Mouse (Mus musculus): ENCODE data around the gene Frmd8.
"Not testable (repeated sequence)": the region's sequence is repeated elsewhere in the genome, so short reads cannot be mapped to it uniquely, and the experiment has no call there.

Gene Frmd8

GRCm38 (mm10) chr19:5883935-5884334 lies 8.9 kb upstream of the Frmd8 start:
- DNase-seq: no peak

GRCm38 (mm10) chr19:5882079-5882478 lies 7.0 kb upstream of the Frmd8 start:
- DNase-seq: not testable (repeated sequence)

DNA sequence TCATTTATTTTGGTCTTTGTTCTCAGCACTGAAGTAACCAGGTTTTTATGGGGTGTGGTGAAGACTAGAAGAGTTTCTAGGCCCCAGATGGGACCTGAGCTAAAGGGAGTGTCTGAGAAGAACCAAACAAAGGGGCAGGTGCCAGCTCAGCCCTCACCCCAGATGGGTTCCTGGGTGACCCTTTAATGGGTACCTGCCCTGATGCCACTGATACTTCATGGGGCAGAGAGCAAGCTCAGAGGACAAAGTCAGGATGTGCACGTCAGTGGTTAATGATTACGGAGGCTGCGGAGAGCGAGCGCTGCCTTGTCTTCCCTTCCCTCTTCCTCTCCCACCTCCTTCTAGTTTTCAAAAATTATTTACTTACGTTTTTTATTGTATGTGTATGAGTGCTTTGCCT lies 6.1 kb upstream of the Frmd8 start:
- no peak for DNase-seq

- no peak for DNase-seq
These were observed 4.7 kb upstream of the Frmd8 start for GRCm38 (mm10) chr19:5879735-5880134.

DNA sequence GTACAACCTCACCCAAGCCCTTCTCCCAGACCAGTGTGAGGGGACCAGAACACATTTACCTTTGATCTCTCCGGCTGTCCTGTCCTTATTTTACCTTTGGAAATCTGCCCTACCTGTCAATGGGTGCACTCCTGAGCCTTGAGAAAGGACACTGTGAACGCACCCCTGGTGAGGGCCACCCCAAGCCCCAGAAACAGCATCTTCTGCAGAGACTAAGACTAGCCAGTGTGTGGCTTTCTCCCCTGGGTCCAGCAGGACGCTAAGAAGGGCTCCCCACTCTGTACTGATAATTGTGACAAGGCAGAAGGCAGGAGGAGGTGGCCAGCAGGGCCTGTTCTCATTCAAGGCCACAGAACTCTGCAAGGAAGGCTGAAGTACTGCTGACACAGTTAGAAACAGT lies 3.8 kb upstream of the Frmd8 start:
- DNase-seq: no peak

DNA sequence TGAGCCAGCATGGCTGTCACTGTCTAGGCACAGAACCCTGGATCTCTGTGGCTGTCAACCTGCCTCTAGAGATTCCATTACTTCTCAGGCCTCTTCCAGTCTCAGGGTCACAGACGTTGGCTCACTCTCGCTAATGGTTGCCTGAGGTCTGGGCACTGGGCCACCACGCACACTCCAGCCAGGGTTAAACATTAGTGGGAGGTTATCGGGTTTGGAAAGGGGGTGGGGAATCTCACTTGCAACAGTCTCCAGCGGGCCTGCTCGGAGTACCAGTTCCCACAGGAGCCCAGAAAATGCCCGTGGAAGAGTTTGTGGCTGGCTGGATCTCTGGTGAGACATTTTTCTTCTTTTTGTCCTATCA lies 3.3 kb upstream of the Frmd8 start:
- DNase-seq: no peak

- DNase-seq: peak; percentile 79
These were observed 2.7 kb upstream of the Frmd8 start, which contains the start of gene Slc25a45 for GRCm38 (mm10) chr19:5877618-5878361. Gene Slc25a45 (plus strand): TSS chr19:5877808.

DNA sequence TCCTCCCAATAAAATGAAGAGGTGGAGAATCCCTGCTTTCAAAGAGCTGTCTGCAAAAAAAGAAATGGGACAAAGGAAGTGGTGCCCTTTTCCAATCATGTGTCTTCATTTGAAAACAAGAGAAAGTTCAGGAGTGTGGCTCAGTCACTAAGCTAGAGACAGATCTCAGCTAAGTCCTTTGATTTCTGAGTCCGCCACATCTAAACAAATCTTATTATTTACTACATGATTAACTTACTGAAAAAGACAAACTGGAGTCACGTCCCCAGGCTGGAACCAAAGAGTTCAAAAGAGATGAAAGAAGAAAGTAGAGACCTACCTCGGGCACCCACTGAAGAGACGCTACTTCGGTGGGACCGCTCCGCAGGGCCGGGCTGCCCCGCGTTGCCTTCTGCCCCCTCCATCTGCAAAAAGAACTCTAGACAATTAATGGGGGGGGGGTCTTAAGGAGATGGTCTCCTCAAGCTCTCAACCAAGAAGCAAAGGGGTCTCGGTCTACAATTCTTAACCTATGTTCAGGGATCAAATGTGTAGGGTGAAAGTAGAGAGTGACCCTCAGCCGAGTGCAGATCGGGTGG lies 594 bp downstream of the Frmd8 start:
- DNase-seq: no peak

DNA sequence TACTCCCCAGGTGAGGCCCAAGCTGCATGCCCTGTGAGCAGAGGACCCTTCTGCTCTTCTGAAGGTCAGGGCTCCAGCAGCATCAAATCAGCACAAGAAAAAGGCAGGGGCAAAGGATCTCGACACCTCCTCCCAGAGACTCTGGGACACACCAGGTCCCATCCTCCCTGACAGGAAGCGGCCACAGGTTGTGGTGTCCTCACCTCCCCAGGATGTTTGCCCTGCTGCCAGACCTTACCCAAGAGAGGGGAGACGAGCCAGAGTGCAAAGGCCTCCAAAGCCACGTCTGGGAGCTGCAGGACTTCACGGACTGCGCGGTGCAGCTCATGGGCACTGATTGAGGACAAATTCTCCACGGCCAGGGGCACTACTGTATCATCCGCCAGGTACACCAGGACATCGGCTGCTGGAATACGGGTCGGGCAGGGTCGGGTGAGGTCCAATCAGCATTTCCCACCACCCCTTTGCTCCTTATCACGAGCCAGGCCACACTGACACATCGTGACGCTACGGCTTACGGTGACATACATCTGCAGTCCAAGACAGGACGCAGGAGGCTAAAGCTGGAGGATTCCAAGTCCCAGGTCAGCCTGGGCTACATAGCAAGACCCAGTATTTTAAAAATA lies 2.0 kb downstream of the Frmd8 start:
- no peak for DNase-seq

DNA sequence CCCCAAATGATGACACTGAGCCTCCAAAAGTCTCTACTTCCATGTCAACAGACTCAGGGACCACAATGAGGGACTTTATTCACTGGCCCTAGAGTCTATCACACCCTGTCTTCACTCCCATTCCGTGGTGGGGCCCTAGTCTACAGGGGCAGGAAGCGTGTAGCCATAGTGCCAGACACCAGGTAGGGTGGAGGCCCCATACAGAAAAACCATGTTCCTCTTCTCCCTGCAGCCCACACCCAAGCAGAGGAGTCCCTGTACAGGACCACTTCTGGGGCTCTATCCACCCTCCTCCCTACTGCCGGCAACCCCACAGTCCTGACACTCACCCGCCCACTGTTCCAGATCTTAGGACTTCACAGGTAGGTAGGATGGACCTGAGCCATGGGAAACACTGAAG lies 2.5 kb downstream of the Frmd8 start:
- DNase-seq: no peak

- no peak for DNase-seq
These were observed 3.4 kb downstream of the Frmd8 start for GRCm38 (mm10) chr19:5871683-5872082.

DNA sequence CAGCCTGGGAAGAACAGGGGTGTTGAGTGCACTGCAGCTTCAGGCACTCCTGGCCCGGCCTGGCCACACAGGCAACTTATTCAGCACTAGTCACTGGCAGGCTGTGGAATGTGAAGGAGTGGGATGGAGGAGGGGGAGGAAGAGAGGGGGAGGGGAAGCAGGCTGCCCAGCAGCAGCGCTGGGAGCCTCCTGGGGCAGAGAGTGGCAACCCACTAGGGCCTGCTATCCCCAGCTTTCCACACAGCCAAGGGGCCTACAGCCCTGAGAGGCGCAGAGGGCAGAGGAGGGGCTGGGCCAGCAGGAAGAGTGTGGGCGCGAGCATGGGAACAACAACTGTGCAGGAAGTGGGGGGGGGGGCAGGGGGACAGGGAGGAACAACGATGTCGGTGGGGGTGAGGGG lies 3.8 kb downstream of the Frmd8 start:
- DNase-seq: peak; percentile 82

DNA sequence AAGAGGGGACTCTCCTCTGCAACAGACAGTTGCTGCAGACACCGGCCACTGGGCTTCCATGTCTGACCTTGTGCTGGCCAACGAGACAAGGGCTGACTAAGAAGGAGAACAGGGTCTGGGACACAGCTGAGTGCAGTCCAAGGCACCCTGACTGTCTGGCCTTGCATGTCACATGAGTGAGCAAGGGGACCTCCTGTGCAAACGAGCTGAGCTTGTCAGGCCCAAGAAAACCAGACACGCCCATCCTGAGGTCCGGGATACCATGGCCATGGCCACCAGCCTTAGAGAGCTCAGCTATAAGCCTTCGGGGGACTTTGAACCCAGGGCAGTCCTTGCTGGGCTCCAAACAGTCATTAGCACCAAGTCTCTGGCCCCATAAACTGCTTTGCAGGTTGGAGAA lies 7.0 kb downstream of the Frmd8 start:
- no peak for DNase-seq

- no peak for DNase-seq
These were observed 10.2 kb downstream of the Frmd8 start for GRCm38 (mm10) chr19:5864710-5865398.

- no peak for DNase-seq
These were observed 11.3 kb downstream of the Frmd8 start for GRCm38 (mm10) chr19:5863776-5864175.

DNA sequence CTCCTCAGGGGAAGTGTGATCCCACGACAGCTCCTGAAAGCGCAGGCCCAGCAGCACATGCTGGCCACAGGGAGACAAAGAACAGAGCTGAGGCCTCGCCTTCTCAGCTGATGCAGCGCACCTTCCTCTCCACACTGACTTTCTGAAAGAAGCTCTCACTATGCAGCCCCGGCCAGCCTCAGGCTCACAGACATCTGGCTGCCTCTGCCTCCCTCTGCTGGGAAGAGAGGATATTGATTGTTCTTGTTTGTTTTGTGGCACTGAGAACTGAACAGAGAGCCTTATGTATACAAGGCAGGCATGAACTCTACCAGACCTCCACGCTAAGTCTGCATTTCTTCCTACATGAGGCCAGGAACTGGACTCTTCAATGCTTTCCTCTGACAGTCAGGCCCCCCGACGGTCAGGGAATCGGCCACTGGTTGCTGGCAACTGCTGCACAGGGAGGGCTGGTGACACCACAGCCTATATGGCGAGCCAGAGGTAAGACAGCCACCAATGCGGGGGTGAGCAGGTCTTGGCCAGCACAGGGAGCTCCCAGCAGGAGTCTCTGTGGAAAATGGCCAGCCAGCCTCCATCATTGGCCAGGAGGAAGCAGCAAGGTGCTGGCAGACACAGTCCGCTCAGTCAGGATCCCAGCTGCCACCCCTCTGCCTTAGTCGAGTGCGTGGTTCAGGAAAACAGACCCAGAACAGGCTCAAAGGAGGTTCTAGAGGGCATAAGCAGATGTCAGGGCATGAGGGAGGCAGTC lies 12.6 kb downstream of the Frmd8 start:
- DNase-seq: no peak

DNA sequence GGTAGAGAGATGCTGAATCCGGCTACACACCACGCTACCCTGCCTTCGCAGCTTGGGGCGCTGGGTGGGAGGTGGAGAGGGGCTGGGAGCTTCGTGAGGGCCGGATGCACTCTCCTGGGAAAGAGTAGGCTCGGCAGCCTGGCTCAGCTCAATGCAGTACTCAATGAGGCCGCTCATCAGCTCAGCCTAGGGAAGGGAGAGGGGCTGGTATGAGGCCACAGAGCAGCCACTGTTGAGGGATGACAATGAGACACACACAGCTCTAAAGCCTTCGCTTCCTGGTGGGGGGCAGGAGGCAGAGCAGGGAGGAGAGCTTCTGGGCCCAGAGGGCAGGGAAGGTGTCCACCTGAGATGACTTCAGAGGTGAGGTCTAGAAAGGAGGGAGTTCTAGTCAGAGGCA lies 18.5 kb downstream of the Frmd8 start:
- DNase-seq: no peak

DNA sequence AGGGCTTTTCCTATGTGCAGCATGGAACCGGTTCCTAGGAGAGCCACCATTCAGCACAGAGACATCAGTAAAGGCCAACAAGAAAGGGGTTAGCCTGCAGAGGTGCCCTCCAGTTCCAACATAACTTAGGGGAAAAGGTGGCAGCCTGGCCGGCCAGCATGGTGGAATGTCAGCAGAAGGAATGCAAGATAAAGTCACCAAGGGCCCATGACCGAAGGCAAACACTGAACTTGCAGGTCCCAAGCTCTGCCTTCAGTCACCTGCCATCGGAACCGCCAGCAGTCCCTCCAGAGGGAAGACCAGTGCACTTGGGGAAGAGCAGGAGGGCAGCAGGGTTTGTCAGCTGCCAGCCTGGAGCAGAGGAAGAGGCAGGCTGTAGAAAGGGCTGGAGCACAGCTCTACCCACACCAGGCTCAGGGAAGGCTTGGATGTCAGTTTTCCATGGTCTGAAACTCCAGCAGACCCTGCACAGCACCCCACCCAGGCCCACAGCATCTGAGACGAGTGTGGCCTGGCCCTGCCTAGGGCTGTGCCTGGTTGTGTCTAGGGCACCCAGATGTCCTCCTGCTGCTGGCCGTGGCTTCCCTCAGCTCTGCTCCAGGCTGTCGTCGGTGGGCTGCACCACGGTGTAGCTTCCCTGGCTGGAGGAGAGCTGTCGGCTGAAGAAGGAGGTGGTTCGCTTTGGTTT lies 22.9 kb downstream of the Frmd8 start:
- DNase-seq: no peak

GRCm38 (mm10) chr19:5851481-5851971 lies 23.5 kb downstream of the Frmd8 start:
- DNase-seq: no peak

GRCm38 (mm10) chr19:5850860-5851259 lies 24.2 kb downstream of the Frmd8 start:
- DNase-seq: no peak

- DNase-seq: peak; percentile 91
These were observed 25.1 kb downstream of the Frmd8 start for GRCm38 (mm10) chr19:5849843-5850527.

Data from embryo, embryonic 11 days (tissue).